Mouse (Mus musculus) kidney, adult 8-10 months (tissue): ENCODE measurements around the gene Snrpa.
"Not testable (repeated sequence)": the region's sequence is repeated elsewhere in the genome, so short reads cannot be mapped to it uniquely, and the experiment has no call there.

ENCODE experiments used
- DNase-seq, 2 experiments: peaks; one replicate each; pipeline ENCODE4 v3.0.0; 2022

Snrpa gene

DNA sequence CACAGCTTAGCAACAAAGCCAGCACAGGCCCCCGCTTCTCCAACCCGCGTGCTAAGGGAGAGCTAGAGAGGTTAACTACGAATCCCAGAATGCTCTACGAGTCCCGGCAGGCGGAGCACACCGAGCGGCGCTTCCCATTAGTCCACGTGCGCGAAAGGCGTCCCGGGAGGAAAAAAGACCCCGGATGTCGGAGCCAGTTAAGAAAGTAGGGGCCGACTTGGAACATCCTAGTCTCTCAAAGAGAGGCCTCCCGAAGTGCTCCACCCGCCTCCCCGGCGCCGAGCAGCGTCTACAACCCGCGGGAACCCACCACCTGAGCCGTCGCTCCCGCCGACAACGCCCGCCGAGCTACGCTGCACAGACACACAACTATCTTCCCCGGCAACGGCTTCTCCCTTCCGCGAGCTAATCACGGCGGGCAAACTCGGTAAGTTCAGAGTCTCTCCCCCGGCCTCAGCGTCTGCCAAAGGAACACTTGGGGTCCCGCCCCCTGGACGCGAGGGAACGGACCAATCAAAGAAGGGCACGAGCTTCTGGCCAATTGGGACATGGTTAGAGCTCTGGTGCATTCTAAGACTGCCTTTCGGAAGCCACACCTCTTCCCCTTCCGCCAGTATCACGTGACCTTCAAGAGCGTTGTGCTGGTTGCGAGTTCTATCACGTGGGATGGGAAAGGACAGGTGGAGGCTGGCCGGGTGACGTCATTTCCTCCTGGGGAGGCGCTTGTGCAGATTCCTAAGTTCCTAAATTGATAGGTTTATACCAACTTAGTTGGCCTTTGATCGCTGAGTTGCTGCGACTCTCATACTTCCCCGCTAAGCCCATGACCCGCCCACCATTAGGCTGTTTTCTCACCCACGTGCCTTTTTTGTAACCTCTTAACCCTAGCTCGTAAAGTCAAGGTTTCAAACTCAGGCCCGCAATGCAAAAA, at the start of gene Snrpa, which contains the start of gene BC024978:
TSS of gene Snrpa (minus strand) at position 591 of the 931 bp plus-strand sequence.
TSS of gene BC024978 (plus strand) at position 101 of the 931 bp plus-strand sequence.
- peak; percentile 99 to 100 for DNase-seq

DNA sequence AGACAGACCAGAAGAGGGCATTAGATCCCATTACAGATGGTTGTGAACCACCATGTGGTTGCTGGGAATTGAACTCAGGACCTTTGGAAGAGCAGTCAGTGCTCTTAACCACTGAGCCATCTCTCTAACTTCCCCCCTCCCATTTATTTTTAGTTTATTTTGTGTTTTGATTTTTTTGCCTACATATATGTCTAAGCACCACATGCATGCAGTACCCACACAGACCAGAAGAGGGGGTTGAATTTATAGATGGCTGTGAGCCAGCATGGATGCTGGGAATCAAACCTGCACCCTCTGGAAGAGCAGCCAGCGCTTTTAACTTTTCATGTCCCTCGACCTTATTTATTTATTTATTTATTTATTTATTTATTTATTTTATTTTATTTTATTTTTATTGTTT, 48.0 kb upstream of the Snrpa start:
- DNase-seq: not testable (repeated sequence)

DNA sequence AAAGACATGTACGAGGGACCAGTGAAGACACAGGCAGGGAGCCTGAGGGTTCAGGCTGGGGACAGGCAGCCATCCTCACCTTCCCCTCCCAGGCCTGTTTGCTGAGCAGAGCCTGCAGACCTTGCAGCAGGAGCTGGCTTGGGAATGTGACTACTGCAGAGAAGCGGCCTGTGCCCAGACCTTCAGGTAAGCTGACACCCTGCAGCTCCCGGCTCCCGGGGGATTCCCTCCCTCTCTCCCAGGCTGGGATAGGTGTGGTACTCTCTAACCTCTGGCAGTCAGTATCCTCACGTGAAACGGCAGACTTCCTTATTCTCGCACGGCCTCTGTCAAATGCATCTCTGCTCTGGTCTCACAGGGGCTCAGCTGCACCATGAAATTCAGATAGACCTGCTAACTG, 47.1 kb upstream of the Snrpa start:
- no peak for DNase-seq

DNA sequence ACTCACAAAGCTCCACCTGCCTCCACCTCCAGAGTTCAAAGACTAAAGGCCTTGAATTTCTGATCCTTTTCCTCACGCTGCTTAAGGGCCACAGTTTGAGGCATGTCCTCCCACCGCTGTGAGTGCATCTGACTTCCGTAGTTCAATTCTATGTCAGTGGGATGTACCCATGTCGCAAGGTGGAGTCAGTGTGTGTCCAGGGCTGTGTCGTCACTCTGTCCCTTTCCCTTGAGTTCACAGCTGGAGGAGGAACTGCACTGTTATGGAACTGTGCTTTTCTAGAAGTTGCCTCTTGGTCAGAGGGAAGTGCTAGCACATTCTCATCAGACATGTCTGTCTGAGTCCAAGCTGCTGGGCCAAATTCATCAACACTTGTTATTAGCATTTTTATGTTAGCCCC, 42.5 kb upstream of the Snrpa start:
- DNase-seq: no peak

DNA sequence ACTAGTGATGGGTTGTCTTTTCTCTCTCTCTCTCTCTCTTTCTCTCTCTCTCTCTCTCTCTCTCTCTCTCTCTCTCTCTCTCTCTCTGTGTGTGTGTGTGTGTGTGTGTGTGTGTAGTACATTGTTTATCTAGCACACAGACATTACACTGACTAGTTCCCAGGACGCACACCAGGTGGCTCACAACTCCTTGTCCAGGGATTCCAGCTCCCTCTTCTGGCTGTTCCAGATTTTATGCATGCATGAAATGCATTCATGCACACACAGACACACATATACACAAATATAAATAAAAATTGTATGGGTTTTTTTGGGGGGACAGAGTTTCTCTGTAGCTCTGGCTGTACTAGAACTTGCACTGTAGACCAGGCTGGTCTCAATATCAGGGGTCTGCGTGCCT, 41.5 kb upstream of the Snrpa start:
- no peak for DNase-seq

GRCm38 (mm10) chr7:27235726-27236125, 39.7 kb upstream of the Snrpa start:
- DNase-seq: no peak

DNA sequence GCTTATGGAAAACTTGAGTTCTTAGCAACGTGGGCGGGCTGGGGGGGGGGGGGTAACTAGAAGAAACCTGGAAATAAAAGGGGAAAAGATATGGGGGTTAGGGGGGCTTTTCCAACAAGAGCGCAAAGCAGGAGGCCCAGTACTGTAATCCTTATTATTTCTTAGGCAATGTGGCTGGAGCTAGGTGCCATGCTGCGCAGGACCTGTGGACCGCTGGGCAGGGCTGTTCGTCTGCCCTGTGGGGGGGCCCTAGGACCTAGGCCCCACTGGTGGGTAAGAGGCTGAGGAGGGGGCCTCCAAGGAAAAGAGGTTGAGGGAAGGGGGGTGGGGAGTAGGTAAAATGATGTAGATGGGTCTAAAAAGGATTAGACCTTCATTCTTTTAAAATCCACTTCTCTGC, 37.2 kb upstream of the Snrpa start:
- DNase-seq: no peak

DNA sequence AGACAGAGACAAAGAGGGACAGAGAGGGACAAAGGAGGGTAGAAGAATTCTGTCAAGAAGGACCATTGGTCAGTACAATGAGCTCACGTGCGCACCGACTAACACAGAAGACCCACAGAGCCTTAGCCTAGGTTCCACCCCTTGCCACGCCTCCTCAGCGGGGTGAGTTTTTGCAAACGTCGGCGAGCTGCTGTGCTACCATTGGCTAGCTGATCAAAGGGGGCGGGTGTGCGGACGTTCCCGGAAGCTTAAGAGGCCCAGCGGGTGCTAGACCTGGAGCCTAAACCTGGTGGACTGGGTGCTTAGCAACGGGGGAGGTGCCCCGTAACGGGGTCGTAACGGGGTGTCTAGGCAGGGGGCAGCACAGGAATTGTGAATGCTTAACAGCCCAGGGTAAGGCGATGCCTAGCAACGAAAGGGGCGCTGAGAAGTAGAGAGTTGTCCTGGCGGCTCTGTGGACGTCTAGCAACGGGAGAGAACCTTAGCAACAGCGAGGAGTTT, 36.8 kb upstream of the Snrpa start, which contains the start of gene Coq8b:
TSS of gene Coq8b (plus strand) at position 243 of the 501 bp plus-strand sequence.
- peak; percentile 96 for DNase-seq

GRCm38 (mm10) chr7:27231693-27232331, 35.7 kb upstream of the Snrpa start:
- no peak for DNase-seq

DNA sequence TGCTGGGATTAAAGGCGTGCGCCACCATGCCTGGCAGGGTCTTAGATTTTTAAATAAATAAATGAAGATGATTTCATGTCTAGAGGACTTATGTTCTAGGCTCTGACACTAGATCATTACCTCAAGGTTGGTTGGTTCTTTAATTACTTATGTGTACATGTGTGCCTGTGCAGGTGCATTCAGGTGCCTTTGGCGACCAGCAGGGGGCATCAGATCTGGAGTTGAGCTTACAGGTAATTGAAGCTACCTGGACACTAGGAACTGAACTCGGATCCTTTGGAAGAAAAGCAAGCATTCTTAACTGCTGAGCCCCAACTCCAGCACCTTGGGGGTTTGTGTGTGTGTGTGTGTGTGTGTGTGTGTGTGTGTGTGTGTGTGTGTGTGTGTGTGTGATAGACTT, 34.7 kb upstream of the Snrpa start:
- DNase-seq: no peak

- DNase-seq: no peak
These were observed 32.8 kb upstream of the Snrpa start for GRCm38 (mm10) chr7:27228865-27229264.

DNA sequence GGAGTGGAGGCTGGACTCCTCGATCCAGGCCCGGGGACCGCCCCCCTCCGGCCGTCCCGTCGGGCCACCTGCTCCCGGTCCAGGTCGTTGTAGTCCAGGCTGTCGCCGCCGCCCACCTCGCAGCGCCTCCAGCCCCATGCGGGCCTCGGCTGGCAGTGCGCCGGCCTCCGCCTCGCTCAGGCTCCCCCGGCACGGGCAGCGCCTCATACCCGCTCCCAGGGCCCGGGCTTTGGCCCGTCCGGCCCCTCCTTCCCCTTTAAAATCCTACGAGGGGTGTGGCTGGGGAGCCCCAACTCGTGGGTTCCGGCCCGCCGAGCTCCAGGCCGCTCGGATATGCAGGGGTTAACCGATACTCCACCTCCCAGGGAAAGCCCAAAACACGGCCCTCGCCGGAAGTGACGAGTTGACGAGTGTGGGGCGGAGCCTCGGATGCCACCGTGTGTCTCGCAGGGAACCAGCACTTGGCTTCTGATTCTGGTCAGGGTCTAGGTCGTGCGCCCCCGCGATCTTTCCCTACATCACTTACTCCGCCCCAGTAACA, 32.3 kb upstream of the Snrpa start, which contains the start of gene Itpkc:
TSS of gene Itpkc (minus strand) at position 381 of the 541 bp plus-strand sequence.
- DNase-seq: peak; percentile 89 to 91

DNA sequence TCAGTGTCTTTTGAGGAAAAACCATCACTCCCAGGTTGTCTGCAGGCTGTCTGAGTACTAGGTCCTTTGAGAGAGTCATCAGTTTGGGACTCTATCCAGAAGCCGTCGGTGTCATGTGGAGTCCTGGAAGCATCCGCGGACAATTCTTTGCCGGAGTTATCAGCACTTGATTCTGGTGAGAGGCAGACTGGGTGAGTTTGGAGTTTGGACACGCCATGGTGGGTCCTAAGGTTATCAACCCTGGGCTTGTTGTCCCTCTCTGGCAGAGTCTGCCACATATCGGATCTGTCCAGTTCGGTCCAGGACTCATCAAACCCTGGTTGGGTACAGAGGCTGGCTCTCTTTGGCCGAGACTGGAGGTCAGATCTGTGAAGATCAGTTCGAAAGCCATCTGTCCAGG, 31.6 kb upstream of the Snrpa start:
- peak in 1 of 2 experiments; percentile 14 for DNase-seq

GRCm38 (mm10) chr7:27227276-27227675, 31.2 kb upstream of the Snrpa start:
- DNase-seq: no peak

DNA sequence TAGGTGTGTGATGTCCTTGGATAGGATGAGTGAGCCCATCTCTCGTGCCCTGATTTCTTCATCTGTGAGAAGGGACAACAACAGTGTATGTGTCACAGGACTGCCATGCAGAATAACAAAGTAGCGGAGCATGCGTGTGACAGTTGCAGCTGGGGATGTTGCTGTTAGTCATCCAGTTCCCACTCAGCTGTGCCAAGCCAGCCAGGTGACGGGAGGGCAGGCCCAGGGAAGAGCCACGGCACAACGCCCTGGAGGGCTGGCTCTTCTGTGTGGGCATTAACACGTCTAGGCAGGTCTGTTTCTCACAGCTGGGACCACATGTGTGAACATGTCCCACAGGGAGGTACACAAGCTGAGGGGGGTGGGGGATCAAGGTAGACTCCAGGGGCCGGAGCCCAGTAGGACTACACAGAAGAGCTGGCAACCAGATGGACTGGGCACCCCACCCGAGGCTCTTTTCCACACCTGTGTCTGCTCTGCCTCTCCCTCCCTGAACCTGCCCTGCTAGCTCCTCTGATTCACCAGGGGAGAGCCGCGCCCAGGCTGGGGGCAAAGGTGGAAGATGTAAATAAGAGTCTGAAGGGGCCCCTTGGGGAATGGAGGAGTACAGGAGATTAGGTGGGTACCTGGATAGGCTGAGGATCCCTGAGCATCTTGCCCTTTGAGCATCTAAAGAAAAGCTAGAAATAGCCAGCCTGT, 29.0 kb upstream of the Snrpa start:
- no peak for DNase-seq

DNA sequence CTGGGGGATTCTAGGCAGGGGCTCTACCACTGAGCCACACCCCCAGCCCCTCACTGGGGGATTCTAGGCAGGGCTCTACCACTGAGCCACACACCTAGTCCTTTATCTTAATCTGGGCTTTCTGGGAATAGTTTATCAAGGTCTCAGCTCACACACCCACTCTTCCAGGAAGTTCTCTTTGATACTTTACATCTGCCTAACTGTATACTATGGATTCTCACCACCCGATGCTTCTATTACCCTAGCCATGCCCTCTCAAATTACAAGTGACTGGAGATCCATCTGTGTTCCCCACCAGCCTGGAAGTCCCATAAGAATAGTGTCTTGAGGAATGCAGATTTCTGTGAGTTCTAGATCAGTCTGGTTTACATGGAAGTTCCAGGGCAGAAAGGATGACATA, 26.5 kb upstream of the Snrpa start:
- DNase-seq: no peak

- DNase-seq: no peak
These were observed 25.9 kb upstream of the Snrpa start for GRCm38 (mm10) chr7:27221939-27222338.

- no peak for DNase-seq
These were observed 23.9 kb upstream of the Snrpa start for GRCm38 (mm10) chr7:27219937-27220336.

DNA sequence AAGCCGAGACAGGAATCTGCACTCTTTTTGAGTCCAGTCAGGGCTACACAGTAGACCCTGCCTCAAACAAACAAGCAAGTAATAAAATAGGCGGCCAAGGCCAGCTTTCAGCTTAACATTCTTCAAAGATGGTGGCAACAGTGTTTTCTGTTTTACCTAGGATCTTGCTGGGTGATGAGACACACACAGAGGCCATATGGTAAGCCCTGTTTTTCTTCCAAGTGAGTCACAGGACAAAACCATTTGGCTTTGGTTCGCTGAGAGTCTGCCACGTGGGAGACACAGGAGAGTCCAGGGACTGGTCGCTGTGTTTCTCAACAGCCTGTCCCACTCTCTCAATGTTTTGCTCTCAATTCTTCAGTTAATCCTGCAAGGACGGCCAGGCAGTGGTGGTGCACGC, 22.5 kb upstream of the Snrpa start:
- no peak for DNase-seq

GRCm38 (mm10) chr7:27212626-27213025, 16.6 kb upstream of the Snrpa start:
- no peak for DNase-seq

- DNase-seq: peak; percentile 34 to 47
These were observed 7.8 kb upstream of the Snrpa start for GRCm38 (mm10) chr7:27203730-27204449.

GRCm38 (mm10) chr7:27198779-27199178, 2.7 kb upstream of the Snrpa start:
- DNase-seq: no peak
